Mouse (Mus musculus) cerebellum, adult 2 months (tissue): ENCODE results near the gene Gtpbp1. TPM values are rescaled to one million over a fixed set of nuclear protein-coding genes. Genes with fewer than 3 reads are reported as not detected.
A peak's percentile ranks its signal among the peaks of the same experiment; 100 is the strongest.

ENCODE experiments used
- DNase-seq, 2 experiments: peaks; one replicate each; pipeline ENCODE4 v3.0.0; 2021
- H3K27ac ChIP-seq: fragments of 200-500 bp; 2 replicates; pipeline ENCODE4 v1.5.1; 2012; ENCODE audit warnings: low read length, control low read depth, inconsistent platforms; ENCODE audit not compliant: insufficient read depth
- H3K27me3 ChIP-seq: fragments of 200-500 bp; 2 replicates; pipeline ENCODE4 v1.6.1; 2012; ENCODE audit warnings: inconsistent platforms, mild to moderate bottlenecking, low read length, moderate library complexity; ENCODE audit not compliant: control insufficient read depth, insufficient read depth
- H3K4me1 ChIP-seq: fragments of 200-500 bp; 2 replicates; pipeline ENCODE4 v1.6.1; 2011; ENCODE audit warnings: low read length; ENCODE audit not compliant: control insufficient read depth, insufficient read depth
- H3K4me3 ChIP-seq: fragments of 200-500 bp; replicated peaks from 2 replicates; pipeline ENCODE3; 2011; ENCODE audit warnings: mild to moderate bottlenecking, low read depth, low read length, control low read depth; ENCODE audit not compliant: insufficient read depth
- CTCF ChIP-seq: fragments of 200-500 bp; IDR thresholded peaks from 2 replicates; pipeline ENCODE4 v1.5.1; 2011; ENCODE audit warnings: low read depth, mild to moderate bottlenecking, control low read depth, low read length, moderate library complexity, borderline replicate concordance; ENCODE audit not compliant: insufficient read depth
- POLR2A ChIP-seq: fragments of 200-500 bp; IDR thresholded peaks from 2 replicates; pipeline ENCODE4 v1.6.1; 2011; ENCODE audit warnings: low read length, control low read depth, borderline replicate concordance; ENCODE audit not compliant: insufficient read depth
- WGBS: fragments of 180-500 bp; shearing (Covaris S2); methylation state at CpG from one replicate; pipeline ENCODE4 v1.1.7; 2018; 5-methylcytosine and 5-hydroxymethylcytosine counted together
- polyA plus RNA-seq: library from polyadenylated mRNA; depleted of rRNA; stranded (reverse); fragments of >200 nt; gene quantifications from 2 replicates; pipeline ENCODE4 v1.2.3, GENCODE M21; 2012

The Gtpbp1 gene
- polyA plus RNA-seq, 1 experiment, result 52.5 TPM

- WGBS, result 76% methylated on average over 3 of the region's 3 CpGs
- no peak overlapping the region for H3K4me3 ChIP-seq
- TF ChIP-seq CTCF, result no peak
- no peak for TF ChIP-seq POLR2A
- no peak for DNase-seq
- no peaks in the 10 kb centered on the region for H3K27me3 ChIP-seq
- H3K4me1 ChIP-seq, result peaks cover 33% of the 10 kb centered on the region
- no peak overlapping the region for H3K27ac ChIP-seq
Observed at GRCm38 (mm10) chr15:79695516-79695915, 4.9 kb downstream of the Gtpbp1 start.

GRCm38 (mm10) chr15:79696508-79696907, 5.9 kb downstream of the Gtpbp1 start:
- H3K4me1 ChIP-seq, result peaks cover 33% of the 10 kb centered on the region
- WGBS, result 39% methylated on average over 2 of the region's 2 CpGs
- no peak overlapping the region for H3K4me3 ChIP-seq
- no peak overlapping the region for H3K27ac ChIP-seq
- no peak for TF ChIP-seq POLR2A
- no peak for TF ChIP-seq CTCF
- H3K27me3 ChIP-seq, result no peaks in the 10 kb centered on the region
- no peak for DNase-seq

GRCm38 (mm10) chr15:79697011-79697410, 6.4 kb downstream of the Gtpbp1 start:
- TF ChIP-seq CTCF (no peak), POLR2A (no peak)
- Histone ChIP-seq H3K4me1 (peaks cover 33% of the 10 kb centered on the region), H3K4me3 (no peak overlapping the region), H3K27ac (peak overlapping the region; percentile 78), H3K27me3 (no peaks in the 10 kb centered on the region)
- 4% methylated on average over 6 of the region's 6 CpGs for WGBS
- peak; percentile 67 to 81 for DNase-seq

GRCm38 (mm10) chr15:79697558-79698187, 7.0 kb downstream of the Gtpbp1 start:
- 52% methylated on average over 9 of the region's 9 CpGs for WGBS
- Histone ChIP-seq H3K4me3 (no peak overlapping the region), H3K27me3 (no peaks in the 10 kb centered on the region), H3K4me1 (peaks cover 33% of the 10 kb centered on the region), H3K27ac (peak overlapping the region; percentile 78)
- DNase-seq, result no peak
- no peak for TF ChIP-seq POLR2A
- no peak for TF ChIP-seq CTCF

- WGBS, result 27% methylated on average over 17 of the region's 17 CpGs
Observed at GRCm38 (mm10) chr15:79706603-79707214, 16.1 kb downstream of the Gtpbp1 start.

GRCm38 (mm10) chr15:79708229-79708822, 17.7 kb downstream of the Gtpbp1 start:
- H3K4me1 ChIP-seq, result peaks cover 19% of the 10 kb centered on the region
- H3K27ac ChIP-seq, result no peak overlapping the region
- WGBS, result 87% methylated on average over 5 of the region's 5 CpGs
- TF ChIP-seq CTCF, result 0 out of 2 replicates have a peak, but pooled peaks have one; percentile 1
- TF ChIP-seq POLR2A, result no peak
- no peak for DNase-seq
- no peak overlapping the region for H3K4me3 ChIP-seq
- no peaks in the 10 kb centered on the region for H3K27me3 ChIP-seq

More at GRCm38 (mm10) chr15:79706603-79707214, 16.1 kb downstream of the Gtpbp1 start:
- Histone ChIP-seq H3K4me3 (no peak overlapping the region), H3K27me3 (no peaks in the 10 kb centered on the region), H3K4me1 (peaks cover 19% of the 10 kb centered on the region), H3K27ac (peak overlapping the region; percentile 29)
- peak; percentile 48 to 56 for DNase-seq
- TF ChIP-seq POLR2A (no peak), CTCF (no peak)

- H3K27ac ChIP-seq, result peak overlapping the region; percentile 63
- H3K4me3 ChIP-seq, result no peak overlapping the region
- WGBS, result 15% methylated on average over 7 of the region's 7 CpGs
- no peaks in the 10 kb centered on the region for H3K27me3 ChIP-seq
- peaks cover 26% of the 10 kb centered on the region for H3K4me1 ChIP-seq
- DNase-seq, result peak; percentile 65 to 78
- TF ChIP-seq CTCF, result no peak
- no peak for TF ChIP-seq POLR2A
Observed at GRCm38 (mm10) chr15:79715646-79716045, 25.0 kb downstream of the Gtpbp1 start.
